Mouse (Mus musculus): ENCODE data around the gene Vmn1r174. TPM values are rescaled to one million over a fixed set of nuclear protein-coding genes. Genes with fewer than 3 reads are reported as not detected.

Gene Vmn1r174
- polyA plus RNA-seq (2017; shearing (Covaris generic)), result 0.04 TPM

GRCm38 (mm10) chr7:23751970-23752369 lies at the start of gene Vmn1r174:
Vmn1r174 (plus strand) TSS chr7:23752270.

GRCm38 (mm10) chr7:23810543-23810942 lies 58.5 kb downstream of the Vmn1r174 start, which contains the start of gene Vmn1r175:
Vmn1r175 (minus strand) TSS chr7:23810643.

Other genes starting within 250 kb of the Vmn1r174 start
- gene Vmn1r167, start 245.1 kb upstream of the Vmn1r174 start, polyA plus RNA-seq (2017; shearing (Covaris generic)), result not detected
- gene Vmn1r168, start 212.5 kb upstream of the Vmn1r174 start, polyA plus RNA-seq (2017; shearing (Covaris generic)), result not detected
- not detected for gene Vmn1r169, start 176.7 kb upstream of the Vmn1r174 start, polyA plus RNA-seq (2017; shearing (Covaris generic))
- not detected for gene Vmn1r170, start 146.1 kb upstream of the Vmn1r174 start, polyA plus RNA-seq (2017; shearing (Covaris generic))
- gene Vmn1r171, start 121.5 kb upstream of the Vmn1r174 start, polyA plus RNA-seq (2017; shearing (Covaris generic)), result not detected
- gene Vmn1r172, start 94.0 kb upstream of the Vmn1r174 start, polyA plus RNA-seq (2017; shearing (Covaris generic)), result not detected
- not detected for gene Vmn1r173, start 51.6 kb upstream of the Vmn1r174 start, polyA plus RNA-seq (2017; shearing (Covaris generic))
- not detected for gene Vmn1r175, start 58.4 kb downstream of the Vmn1r174 start, polyA plus RNA-seq (2017; shearing (Covaris generic))
- not detected for gene Vmn1r176, start 85.1 kb downstream of the Vmn1r174 start, polyA plus RNA-seq (2017; shearing (Covaris generic))
- not detected for gene Vmn1r177, start 114.2 kb downstream of the Vmn1r174 start, polyA plus RNA-seq (2017; shearing (Covaris generic))
- gene Vmn1r178, start 139.7 kb downstream of the Vmn1r174 start, polyA plus RNA-seq (2017; shearing (Covaris generic)), result not detected
- 0.07 TPM for gene Vmn1r179, start 174.7 kb downstream of the Vmn1r174 start, polyA plus RNA-seq (2017; shearing (Covaris generic))
- not detected for gene Vmn1r180, start 198.4 kb downstream of the Vmn1r174 start, polyA plus RNA-seq (2017; shearing (Covaris generic))
- gene Vmn1r181, start 222.3 kb downstream of the Vmn1r174 start, polyA plus RNA-seq (2017; shearing (Covaris generic)), result not detected
- not detected for gene V1rd19, start 249.4 kb downstream of the Vmn1r174 start, polyA plus RNA-seq (2017; shearing (Covaris generic))

All from CD4-positive, CD25-positive, alpha-beta regulatory T cell, adult 9 weeks (primary cell).